Mouse (Mus musculus): Measurements from ENCODE around the gene St8sia1. TPM values are rescaled to one million over a fixed set of nuclear protein-coding genes. Genes with fewer than 3 reads are reported as not detected.
A peak's percentile ranks its signal among the peaks of the same experiment; 100 is the strongest.

Gene St8sia1
- total RNA-seq, 2 experiments from 2014 or later: 30.6 to 33.2 TPM

DNA sequence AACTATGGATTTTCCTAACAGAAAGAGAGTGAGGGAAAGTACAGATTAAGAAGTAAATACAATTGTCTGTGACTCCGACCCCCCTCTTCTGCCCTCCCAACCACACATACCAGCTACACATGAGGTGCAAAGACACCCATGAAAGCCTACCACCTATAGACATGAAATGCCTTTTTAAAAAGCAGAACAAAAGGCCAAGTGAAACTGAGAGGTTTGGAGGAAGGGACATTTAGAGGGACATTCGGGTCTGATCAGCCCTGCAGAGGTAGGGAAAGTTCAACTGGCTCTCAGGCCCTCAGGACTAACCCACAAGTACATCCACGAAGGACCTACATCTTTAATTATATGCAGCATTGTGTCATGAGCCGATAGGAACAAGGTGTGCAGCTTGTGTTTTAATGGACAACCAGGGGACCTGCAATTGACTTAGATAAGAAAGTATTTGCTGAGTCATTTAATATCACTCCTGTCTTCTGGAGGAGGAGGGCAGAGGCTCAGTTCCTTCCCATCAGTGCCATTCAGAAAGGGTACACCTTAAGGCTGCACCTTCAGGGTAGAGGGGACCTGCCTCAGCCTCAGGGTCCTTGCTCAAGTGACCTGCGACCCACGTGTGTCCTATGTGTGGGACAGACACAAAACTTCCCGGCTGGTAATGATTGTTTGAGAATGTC, 164.4 kb downstream of the St8sia1 start:
- no peak for DNase-seq (ENCODE audit: extremely low spot score in 1 of 2, low spot score in 1 of 2)

DNA sequence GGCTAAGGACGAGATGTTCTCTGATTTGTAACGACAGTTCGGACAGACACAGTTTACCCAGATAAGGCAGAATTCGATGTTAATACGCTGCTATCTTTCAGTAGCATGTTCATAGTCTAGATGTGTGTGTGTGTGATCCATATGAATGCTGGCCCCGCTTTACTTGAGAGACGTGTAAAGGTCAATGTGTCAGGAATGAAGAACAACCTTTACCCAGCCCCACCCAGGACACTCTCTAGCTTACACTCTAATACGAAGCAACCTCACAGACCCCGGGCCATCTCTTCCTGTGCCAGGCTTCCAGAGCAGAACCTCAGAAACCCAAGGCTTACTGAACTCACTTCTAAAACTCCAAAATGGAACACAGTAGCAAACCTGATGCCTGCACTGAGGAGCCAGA, 165.4 kb downstream of the St8sia1 start:
- no peak for DNase-seq (ENCODE audit: extremely low spot score in 1 of 2, low spot score in 1 of 2)

DNA sequence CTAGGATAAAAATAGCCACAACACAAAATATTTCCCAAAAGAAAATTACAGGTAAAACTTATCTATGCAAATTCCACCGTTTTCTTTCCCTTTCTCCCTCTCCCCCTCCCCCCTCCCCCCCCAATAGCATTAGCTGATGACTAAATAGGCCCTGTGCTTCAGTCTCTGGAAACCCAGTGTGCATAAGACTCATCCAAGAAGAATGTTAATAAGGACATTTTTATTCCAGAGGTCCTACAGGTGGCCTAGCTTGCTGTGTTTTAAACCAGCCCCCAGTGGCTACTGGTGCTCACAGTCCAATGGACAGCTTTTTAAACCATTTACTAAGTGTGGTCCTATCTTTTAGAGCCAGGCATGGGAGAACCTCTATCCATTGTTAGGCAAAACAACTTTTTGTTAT, 166.3 kb downstream of the St8sia1 start:
- no peak for DNase-seq (ENCODE audit: extremely low spot score in 1 of 2, low spot score in 1 of 2)

DNA sequence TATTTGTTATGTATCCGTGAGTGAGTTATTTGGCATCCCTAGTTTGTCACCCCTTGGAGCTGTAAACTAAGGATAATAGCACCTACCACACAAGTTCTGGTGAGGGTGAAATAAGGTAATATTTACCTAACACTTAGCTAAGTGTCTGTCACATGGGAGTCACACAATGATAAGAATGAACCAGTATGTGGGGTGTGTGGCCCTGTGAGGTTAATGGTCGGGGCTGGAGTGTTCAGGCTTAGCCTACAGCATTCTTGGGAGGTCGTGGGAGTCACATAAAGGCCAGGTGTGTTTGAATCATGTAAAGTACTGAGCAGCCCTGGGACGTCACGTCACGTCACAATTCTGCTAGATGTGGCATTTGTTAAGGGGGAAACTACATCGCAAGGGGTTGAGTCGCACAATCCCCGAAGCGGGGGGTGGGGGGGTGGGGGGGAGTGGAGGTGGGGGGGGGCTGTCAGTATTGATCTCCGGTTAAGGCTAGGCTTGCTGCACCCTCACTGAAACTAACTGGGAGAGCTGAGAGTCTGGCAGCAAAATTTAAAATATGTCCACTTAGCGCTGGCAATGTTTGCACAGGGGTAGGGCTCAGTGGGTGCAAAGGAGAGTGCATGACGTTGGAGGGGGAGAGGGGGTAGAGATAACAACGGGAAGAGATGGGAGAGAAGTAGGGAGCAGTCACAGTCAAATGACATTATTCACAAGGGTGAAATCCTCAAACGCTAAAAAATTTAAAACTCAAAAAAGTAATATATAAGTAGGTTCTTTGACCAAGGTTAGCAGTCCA, 168.4 kb downstream of the St8sia1 start:
- DNase-seq (ENCODE audit: extremely low spot score in 1 of 2, low spot score in 1 of 2): no peak

DNA sequence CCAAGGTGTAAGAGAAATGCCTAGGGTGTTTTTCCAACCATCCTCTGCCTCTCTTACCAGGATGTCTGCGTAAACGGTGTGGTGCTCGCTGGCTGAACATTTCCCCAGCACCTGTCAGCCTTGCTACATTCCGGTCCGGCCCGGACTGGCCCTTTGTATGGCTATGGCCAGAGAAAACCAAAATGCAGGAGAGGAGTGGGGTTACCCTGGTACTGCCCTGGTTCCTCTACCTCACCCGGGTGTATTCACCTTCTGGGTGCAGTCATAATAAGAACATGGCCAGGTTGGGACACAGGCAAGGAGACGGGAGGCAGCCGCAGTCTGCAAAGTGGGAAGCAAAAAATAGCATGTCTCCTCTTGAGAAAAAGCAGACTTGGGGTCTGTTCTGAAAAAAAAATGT, 169.2 kb downstream of the St8sia1 start:
- DNase-seq (ENCODE audit: extremely low spot score in 1 of 2, low spot score in 1 of 2): no peak

DNA sequence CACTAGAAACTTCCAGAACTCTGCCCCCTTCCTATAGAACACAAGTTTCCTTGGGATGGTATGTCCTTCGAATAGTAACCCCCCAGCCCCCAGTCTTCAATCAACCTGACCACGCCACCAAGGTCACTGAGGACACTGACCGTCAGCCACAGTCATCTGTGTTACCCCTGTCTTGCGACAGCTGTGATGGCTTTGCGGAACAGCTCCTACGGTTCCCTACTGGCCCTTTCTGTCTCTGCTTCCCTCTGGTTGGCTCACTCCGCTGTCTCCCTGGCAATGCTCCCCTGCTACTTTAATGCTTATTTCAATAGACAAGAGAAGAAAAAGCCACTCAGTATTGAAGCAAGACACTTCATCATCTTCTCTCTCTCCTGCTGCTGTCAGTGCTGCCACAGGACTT, 170.8 kb downstream of the St8sia1 start:
- no peak for DNase-seq (ENCODE audit: extremely low spot score in 1 of 2, low spot score in 1 of 2)

DNA sequence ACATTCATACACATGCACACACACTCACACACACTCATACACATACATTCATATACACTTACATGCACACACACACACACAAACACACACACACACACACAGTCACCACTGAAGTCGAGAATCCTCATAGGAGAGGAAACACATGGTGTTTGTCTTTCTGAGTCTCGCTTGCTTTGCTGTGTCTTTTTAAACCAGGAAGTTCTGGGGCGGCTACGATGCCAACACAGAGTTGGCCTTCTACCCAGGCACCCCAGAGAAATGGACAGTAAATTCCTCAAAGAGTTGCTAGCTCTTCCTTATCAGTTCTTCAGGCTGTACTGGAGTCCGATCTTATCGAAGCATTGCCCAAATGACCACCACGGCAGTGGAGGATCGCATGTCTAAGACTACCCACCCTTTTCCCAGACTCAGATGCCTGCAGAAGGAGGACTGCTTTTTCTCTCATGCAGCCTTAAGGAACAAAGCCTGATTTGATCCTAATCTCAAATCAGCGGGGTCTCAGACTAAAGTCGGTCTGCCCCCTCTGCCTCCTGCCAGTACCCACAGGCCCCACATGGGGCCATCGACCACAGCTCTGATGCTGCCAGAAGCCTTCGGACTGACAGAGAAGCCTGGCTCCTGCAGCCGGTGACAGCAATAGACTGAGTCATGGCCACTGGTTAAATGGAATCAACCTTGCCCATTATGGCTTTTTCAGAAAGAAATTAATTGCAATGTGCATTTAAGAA, 171.8 kb downstream of the St8sia1 start:
- no peak for DNase-seq (ENCODE audit: extremely low spot score in 1 of 2, low spot score in 1 of 2)

DNA sequence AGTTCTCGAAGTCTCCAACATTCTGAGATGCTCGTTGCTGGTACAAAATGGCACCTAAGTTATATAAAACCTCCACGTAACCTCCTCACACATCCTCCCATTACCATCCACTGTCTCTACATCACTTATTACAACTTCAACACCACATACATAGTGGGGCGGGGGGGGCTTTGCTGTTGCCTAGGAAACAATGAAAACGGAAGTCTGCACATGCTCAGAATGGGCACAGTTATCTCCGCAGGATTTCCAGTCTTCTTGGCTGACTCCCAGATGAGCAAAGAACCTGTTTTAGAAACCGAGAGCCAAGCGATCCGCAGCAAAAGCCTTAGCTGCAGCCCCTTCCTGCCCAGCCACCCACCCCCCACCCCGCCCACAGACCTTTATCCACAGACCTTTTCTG, 174.5 kb downstream of the St8sia1 start:
- no peak for DNase-seq (ENCODE audit: extremely low spot score in 1 of 2, low spot score in 1 of 2)

DNA sequence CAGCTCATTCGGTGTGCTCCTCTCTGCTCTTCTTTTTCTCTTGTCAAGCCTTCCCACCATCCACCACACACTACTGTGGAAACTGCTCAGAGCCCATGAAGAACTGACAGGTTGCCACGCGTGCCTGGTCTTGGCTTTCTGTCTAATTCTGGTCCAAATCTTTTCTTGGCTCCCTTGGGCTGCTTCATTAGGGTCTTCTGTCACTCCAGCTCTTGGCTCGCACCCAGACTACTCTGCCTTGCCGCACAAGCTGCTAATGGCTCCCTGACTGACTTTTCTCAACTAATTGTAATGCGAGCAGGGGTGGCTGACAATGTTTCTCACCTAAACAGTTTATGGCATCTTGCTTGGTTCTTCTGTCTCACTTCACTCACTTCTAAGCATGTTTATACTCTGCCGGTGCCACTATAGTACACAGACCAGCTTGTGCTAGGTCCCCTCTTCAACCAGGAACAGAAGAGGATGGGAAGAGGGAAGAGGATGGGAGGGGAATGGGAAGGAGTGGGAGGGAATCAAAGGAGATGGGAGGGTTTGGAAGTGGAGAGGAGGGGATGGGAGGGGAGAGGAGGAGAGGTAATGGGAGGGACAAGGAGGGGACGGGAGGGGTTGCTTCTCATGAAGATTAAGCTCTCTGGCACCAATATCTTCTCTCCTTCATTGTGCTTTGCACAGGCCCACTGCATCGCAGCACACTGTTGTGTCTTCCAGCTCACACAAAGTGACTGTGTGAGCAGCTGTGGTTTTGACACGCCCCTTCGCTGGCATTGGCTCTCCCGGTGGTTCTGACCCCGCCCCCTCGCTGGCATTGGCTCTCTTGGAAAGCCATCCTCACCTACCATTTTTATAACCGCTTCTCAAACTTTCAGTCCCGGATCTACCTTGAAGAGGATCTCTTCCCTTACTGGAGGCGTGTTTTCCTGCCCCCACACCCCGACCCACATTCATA, 175.9 kb downstream of the St8sia1 start:
- DNase-seq (ENCODE audit: extremely low spot score in 1 of 2, low spot score in 1 of 2): no peak

DNA sequence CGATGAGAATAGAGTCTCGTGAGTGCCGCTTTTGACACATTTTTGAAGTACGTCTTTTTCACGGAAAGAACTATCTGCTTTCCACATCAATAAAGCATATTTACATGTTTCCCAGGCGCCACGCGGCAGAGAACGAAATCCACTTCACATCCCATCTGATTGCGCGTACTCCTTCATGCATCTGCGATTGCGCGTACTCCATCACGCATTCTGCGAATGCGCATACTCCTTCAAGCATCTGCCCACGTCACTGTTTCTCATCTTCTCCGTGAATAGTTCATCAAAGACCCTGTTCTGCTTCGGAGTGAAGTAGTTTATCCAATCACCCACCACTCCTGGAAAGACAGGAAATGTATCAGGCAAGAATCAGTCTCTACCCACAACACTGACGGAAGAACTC, 178.1 kb downstream of the St8sia1 start:
- DNase-seq (ENCODE audit: extremely low spot score in 1 of 2, low spot score in 1 of 2): no peak

DNA sequence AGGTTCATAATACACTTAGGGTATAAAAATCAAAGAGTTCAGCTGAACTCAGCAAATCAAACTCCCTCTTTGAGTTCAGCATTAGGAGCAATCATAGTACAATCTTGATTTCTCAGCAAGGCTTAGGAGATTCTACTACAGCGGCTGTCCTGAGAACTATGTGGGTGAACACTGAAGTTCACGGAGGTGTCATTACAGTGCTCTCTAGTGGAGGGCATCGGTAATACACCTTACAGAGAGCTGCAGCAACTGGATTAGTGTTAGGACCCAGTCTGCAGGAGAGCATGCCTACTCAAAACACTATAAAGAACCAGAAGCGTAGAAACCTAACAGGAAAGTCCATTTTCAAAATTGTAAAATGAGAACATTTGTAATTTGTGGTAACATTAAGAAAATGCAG, 178.9 kb downstream of the St8sia1 start:
- peak in 1 of 2 experiments; percentile 53 for DNase-seq (ENCODE audit: extremely low spot score in 1 of 2, low spot score in 1 of 2)

DNA sequence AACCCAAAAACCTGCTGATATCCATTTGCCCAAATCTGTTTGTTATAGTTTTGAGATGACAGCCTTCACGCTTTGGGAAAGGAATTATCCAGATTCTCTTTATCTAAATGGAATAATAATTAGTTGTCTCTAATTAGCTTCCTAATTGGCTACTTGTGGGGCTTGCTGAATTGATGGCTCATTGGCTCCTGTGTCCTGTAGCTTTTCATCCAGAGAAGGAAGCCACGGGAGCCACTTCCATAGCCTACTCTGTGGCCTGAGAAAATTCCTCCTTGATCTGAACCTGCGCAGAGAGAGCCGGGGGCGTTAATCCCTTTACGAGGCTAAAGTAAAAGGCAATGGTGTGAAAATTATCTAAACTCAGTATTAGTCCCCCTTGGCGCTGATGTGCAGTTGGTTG, 183.0 kb downstream of the St8sia1 start:
- DNase-seq (ENCODE audit: extremely low spot score in 1 of 2, low spot score in 1 of 2): no peak

DNA sequence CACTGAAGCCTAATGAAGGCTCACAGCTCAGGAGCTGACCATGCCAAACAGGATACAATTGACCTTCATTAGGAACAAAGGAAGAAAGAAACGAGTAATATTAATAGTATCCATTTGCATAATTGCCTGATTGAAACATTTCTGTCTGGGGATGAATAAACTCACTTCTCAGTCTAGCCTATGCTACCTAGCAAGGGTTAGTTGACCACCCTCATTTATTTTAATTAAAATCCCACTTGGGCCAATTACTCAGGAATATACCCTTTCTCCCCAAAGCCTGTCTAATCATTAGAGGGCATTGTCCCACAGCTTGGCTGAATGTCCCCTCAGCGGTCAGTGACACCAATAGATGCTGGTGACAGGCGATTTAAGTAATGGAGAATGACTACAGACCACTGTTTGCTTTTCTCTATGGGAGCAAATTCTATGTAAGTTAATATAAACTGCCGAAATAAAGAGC, 183.6 kb downstream of the St8sia1 start:
- DNase-seq (ENCODE audit: extremely low spot score in 1 of 2, low spot score in 1 of 2): no peak

DNA sequence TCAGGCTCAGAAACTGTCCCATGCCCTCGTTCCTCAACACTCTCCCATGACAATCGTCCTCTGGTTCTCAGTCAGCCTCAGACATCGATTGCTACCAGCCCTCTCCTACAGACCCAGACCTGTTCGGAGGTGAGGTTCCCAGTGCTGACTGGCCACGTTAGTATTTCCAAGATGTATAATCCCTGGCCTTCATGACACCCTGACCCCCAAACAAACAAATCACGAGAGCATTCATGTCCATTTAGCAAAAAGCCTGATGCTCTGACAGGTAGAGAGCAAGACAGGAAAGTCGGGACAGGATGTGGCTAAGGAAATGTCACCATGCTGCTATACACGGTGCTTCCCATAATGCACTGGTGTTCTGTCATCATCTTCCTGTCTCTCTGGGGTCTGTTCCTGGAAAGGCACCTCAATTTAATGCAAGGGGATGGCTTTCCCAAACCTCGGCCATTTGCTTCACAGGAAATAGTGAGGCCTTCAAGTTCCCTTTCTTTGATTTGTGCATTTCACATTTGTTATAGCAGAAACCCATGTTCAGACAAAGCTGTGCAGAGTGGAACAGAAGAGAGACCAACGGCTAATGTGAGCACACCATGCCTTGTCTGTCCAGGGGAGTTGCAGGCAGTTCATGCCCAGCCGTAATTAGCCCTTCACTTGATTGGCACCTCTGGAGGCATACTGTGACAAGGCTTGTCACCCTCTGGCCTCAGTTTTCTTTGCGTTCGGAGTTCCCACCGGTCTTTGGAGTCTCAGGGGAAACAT, 184.3 kb downstream of the St8sia1 start:
- DNase-seq (ENCODE audit: extremely low spot score in 1 of 2, low spot score in 1 of 2): no peak

DNA sequence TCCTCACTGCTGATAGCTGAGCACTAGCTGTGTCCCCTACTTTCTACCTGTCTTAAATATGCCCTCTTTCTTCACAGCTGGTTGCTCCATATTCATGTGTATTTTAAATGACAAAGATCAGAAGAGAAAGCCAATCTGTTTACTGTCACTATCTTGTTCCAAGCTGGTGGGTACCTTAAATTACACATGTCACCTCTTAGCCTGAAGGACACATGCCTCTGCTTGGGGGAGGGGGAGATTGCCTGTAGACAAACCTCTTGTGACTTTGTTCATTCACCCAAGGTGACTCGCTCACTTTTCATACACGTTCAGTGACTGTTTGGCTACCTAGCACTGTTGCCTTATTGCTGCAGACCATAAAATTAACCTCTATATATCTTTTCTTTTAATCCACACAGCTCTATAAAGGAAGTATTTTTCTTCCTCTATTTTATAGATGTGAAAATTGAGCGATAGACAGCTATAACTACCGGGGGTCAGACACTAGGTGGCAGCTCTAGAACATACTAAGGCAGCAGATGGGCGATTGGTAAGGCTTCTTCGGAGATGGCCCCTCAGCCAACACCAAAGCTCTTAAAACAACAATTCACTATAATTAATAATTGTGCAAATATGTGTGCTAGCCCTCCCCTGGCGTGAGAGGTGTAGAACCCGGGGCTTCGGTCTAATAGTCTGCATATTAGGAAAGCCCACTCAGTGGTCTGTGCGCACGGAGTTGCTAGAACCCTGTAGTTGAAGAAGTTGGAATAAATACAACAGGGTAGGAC, 185.0 kb downstream of the St8sia1 start:
- DNase-seq (ENCODE audit: extremely low spot score in 1 of 2, low spot score in 1 of 2): peak; percentile 30 to 47

DNA sequence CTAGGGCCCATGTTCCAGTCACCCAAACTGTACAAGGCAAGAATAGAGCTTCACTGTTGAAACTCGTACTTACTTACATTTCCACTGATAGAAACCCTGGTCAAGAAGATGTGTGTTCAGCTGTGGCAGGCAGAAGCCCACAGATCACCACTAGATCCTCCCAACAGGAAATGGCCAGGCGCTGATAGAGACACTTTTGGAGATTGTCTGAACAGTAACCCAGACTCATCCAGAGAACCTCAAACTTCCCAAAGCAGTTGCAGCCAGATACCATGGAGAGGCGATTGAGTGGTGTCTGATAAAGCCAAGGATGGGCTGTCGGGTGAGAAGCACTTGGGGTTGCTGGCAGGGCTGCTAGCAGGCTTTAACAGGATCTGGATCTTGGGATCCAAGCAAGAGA, 187.3 kb downstream of the St8sia1 start:
- no peak for DNase-seq (ENCODE audit: extremely low spot score in 1 of 2, low spot score in 1 of 2)

DNA sequence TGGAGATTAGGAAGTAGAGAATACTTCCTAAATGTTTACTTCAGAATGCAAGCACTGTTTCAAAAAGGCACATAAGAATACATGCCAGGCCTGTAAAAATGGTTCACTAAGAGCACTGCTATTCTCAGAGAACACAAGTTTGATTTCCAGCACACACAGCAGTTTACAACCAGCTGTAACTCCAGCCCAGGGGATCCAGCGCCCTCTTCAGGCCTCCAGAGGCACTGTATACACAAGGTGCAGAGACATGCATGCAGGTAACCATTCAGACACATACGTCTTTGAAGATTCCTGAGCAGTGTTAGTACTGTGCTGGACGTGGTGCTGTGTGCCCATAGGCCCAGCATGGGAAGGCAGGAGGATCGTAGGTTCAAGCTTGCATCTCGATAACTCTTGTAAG, 190.7 kb downstream of the St8sia1 start:
- no peak for DNase-seq (ENCODE audit: extremely low spot score in 1 of 2, low spot score in 1 of 2)

DNA sequence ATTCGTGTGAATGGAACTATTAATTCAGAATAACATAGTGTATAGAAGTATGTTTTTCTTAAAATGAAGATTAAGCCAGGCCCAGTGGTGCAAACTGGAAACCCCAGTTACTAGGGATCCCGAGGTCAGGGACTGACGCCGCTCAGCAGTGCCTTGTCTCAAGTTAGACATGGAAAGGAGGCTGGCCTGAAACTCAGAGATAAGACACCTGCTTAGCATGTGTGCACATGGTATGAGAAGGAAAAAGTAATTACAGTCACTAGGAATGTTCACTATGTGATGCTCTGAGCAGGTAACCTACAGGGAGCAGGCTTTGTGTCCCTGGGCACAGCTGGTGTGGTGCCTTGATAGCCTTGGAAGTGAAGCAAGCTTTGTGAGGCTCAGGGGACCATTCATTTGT, 192.6 kb downstream of the St8sia1 start:
- DNase-seq (ENCODE audit: extremely low spot score in 1 of 2, low spot score in 1 of 2): no peak

Measured in layer of hippocampus, postnatal 25 days (tissue).